Mouse (Mus musculus) activated CD4-positive, CD25-positive, alpha-beta regulatory T cell, adult 4 months (primary cell): ENCODE measurements around the gene Rundc3a. TPM values are rescaled to one million over a fixed set of nuclear protein-coding genes. Genes with fewer than 3 reads are reported as not detected.
"Not testable (repeated sequence)": the region's sequence is repeated elsewhere in the genome, so short reads cannot be mapped to it uniquely, and the experiment has no call there.

ENCODE experiments used
- ATAC-seq: one replicate; pipeline ENCODE4 v1.8.0; 2017
- polyA plus RNA-seq, 2 experiments: library from polyadenylated mRNA; unstranded; fragments of 100-300 nt; shearing (Covaris generic); gene quantifications; one replicate each; pipeline ENCODE4 v1.2.1; 2017

Rundc3a gene
- polyA plus RNA-seq = 1 to 10 TPM; 2.4 TPM

DNA sequence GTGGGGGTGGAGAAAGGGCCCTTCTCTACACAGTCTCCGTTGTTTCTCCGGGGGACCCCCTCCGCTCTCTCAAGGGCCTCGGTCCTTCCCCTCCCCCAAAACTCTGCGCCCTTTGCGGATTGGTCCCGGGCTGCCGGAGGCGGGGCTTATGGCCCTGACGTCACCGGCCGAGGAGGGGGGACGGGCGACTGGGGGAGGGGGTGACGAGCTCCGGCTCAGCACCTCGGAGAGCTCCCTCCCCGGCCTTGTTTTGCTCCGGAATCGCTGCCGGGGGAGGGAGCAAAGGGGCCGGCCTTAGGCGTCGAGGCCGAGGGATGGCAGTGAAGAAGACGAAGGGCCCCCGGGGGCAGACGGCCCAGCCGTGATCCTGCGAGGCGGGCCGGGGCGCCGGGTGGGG is at the start of gene Rundc3a:
Gene Rundc3a, plus strand, starts transcription at position 166 of the 397 bp plus-strand sequence.
- ATAC-seq = peak; percentile 32

DNA sequence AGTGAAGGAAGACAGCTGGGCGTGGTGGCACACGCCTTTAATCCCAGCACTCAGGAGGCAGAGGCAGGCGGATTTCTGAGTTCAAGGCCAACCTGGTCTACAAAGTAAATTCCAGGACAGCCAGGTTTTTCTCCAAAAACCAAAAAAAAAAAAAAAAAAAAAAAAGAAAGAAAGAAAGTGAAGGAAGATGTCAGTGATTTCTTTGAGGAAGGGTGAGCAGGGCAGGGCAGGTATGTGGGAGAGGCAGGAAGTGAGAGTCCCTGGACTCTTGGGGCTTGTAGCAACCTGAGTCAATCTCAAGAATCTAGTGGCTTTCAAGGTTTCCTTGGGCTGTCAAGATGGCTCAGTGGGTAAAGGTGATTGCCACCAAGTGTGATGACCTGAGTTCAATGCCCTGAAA is 48.7 kb upstream of the Rundc3a start:
- no peak for ATAC-seq

- ATAC-seq = no peak
These were observed 46.3 kb upstream of the Rundc3a start for GRCm38 (mm10) chr11:102346926-102347325.

DNA sequence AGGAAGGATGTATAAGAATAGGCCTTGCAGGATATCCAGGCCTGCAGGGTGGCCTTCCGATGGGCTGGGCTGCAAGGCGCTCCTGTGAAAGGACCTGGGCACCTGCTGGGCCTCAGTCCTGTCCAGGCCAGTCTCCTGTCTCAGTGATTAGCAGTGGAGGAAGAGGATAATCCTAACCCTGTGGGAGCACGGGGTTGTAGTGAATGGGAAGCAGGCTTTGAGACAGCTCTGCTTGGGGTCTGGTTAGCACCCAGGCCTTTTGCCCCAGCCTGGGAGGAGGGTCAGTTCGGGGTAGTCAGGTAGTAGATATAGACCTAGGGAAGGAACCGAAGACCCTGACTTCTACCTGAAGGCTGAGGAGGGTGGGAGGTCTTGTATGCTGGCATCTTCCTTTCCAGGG is 45.5 kb upstream of the Rundc3a start:
- ATAC-seq = no peak

DNA sequence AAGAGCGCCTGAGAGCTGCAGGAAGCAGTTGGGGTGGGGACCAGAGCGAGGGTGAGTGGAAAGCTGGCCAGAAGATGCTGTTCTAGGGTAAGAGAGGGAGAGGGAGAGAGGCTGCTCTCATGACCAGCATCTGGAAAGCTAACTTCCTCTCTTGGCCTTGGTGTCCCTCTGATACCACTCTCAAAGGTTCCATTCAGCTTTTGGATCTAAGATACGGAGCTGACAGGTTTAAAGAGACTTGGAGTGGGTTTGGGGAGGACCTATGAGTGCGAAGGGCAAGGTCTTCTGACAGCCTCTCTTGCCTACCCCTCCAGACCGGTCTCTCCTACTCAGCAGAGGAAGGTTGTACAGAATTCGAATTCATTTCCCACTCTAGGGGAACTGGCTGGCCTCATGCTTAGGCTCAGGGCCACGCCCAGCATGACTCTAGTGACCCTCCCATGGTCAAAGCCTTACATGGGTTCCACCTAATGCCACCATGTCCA is 45.1 kb upstream of the Rundc3a start:
- no peak for ATAC-seq

DNA sequence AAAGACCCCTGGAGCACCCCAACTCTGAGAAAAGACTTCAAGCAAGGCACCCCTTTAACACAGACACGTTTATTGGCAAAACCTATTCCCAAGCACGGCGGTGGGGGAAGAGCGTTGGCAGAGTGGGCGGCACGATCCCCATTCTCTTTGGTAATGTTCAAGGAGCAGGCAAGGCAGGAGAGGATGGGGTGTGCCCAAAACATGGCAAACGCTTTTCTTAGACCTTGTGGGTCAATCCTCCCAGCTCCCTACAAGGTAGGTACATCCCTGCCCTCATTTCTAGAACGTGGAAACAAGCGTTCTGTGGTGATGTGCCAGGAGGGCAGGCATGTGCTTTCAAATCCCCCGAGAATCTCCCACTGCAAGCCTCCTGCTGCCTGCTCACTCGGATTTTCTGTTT is 44.4 kb upstream of the Rundc3a start:
- no peak for ATAC-seq

DNA sequence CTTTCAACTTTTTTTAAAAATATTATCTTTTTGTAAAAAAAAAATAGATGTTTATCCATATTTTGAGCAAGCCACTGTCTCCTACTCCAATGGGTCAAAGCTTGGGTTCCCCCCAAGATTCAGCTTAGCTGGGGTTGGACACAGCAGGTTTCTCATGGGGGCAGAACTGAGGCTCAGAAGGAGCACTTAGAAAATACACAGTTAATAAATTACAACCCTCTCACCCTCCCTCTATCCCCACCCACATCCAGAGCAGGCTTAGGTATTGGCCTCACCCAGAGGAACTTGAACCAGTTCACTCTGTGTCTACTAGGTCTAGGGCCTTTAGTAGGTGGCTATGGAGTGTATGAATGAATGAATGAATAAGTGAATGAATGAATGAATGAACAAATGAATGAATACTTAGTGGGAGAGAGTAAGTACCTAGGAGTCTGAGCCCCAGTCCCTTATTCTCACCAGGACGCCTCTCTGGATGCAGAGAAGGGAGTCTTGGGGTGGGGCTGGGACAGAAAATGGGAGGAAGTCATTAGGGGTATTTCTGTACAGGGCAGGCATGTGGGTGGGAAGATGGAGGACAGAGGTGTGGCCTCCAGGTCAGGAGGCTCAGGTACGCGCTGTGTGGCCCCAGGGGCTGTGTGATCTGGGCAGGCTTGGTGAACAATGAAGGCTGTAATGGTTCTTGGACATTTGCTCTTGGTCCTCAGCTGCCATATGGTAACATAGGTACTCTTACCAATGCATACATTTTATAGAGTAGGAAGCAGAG is 43.8 kb upstream of the Rundc3a start:
- ATAC-seq = no peak

GRCm38 (mm10) chr11:102350416-102350815 is 42.8 kb upstream of the Rundc3a start:
- ATAC-seq = no peak

- no peak for ATAC-seq
These were observed 42.2 kb upstream of the Rundc3a start for GRCm38 (mm10) chr11:102350981-102351523.

- ATAC-seq = no peak
These were observed 40.8 kb upstream of the Rundc3a start for GRCm38 (mm10) chr11:102352378-102352777.

DNA sequence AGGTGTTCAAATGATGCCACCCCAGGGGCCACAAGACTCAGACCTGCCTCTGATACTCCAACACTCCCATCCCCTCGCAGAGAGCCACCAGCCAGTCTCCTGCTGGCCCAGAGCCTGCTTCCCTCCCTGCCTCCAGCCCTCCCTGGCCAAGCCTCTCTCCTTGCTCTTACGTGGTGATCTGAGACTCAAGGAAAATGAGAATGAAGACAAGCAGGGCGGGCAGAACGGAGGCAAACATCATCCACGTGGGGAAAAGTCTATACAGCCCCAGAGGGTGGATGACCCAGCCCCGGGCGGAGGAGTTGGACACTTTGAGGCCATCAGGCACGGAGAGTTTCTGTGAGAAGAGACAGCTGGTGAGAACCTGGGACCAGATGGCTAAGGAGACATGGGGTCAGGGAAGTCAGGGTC is 40.2 kb upstream of the Rundc3a start:
- no peak for ATAC-seq

DNA sequence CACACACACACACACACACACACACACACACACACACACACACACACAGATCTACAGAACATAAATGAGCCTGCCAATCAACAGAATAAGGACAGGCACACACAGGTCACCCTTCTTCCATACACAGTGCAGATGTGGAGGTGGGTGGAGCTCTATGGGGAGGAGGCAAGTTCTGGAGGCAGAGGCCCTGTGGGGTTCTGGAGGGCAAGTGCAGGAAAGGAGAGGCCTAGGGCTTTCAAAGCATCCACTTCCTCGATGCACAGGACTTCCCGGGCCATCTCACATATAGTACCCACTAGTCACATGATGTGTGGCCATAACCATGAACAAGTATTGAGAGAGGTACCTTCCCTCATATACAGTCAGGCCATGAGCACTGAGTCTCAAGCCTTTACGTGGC is 37.7 kb upstream of the Rundc3a start:
- no peak for ATAC-seq

DNA sequence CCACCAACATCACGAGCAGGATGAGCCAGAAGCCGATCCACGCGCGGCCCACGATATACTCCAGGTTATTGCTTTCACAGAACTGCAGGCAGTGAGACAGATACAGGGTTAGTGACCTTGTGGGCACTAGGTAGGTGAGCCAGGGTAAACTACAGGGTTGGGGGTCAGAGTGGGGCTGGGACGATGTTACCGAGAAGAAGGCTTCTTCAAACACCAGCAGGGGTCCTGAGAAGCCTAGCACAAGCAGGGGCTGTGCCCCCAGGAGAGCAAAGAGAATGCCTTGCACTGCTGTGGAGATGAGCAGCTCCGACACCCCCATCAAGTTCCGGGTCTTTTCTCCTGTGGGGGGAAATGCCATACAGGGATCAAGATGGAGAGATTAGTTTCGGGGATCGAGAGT is 37.0 kb upstream of the Rundc3a start:
- no peak for ATAC-seq

- ATAC-seq = no peak
These were observed 36.4 kb upstream of the Rundc3a start for GRCm38 (mm10) chr11:102356636-102357350.

DNA sequence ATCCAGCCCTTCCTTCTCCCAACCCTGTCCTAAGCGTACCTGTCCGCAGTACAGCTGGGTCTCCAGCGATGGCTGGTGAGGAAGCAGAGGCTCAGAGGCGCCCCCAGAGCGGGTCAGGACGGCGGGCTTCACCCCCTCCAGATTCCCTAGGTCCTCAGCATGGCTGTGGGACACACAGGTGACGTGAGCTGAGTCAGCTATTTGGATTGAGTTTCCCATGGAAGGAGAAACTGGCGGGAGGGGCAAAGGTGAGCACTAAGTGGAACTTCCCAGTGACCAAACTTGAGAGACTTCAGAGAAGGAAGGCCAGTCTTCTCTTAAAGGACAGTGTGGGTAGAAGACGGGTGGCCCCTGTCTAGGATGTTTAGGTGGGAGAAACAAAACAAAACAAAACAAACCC is 34.8 kb upstream of the Rundc3a start:
- no peak for ATAC-seq

GRCm38 (mm10) chr11:102361776-102362495 is 31.3 kb upstream of the Rundc3a start:
- ATAC-seq = no peak

DNA sequence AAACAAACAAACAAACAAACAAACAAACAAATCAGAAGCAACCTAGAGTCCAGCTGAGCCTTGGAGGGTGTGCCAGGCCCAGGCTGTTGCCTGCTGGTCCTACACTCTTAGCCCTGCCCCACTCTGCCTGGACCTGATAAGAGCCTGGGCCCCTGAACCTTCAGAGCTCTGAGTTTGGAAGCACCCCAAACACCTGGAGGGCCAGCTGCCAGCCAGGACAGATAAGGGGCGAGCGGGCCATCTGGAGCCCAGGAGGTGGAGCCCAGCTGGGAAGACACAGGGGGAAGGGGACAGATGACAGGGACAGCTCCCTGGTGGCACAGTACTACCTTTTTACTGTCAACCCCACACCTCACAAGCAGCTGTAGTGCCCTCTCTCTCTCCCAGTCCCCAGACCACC is 29.6 kb upstream of the Rundc3a start:
- ATAC-seq = no peak

- ATAC-seq = no peak
These were observed 28.4 kb upstream of the Rundc3a start for GRCm38 (mm10) chr11:102364570-102365371.

DNA sequence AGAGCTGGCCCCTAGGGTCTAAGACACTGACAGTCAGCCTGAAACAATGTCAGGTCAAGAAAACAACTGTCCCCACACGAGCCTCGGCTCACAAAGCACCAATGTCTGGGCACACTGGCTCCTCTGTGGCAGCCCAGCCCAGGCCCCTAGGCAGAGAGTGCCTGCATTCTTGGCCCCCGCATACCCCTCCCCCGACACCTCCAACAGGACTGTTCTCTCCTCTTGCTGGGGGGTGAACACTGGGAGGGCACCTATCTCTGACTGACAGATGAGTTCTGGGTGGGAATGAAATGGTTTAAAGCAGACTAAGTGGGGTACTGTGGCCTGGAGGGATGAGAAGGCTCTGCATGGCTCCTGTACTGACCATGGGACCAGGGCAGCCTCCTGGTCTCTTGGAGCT is 27.5 kb upstream of the Rundc3a start:
- ATAC-seq = no peak

DNA sequence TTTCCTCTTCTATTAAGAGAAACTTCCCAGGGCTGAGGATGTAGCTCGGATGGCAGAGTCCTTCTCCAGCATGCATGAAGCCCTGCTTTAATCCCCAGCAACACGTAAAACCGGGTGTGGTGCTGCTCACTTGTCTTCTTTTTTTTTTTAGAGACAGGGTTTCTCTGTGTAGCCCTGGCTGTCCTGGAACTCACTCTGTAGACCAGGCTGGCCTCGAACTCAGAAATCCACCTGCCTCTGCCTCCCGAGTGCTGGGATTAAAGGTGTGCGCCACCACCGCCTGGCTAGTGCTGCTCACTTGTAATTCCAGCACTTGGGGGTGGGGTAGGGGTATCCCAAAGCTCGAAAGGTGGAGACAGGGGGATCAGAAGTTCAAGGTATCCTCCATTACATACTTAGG is 27.1 kb upstream of the Rundc3a start, which contains the start of gene Slc4a1:
Gene Slc4a1, minus strand, starts transcription at position 101 of the 400 bp plus-strand sequence.
- ATAC-seq = not testable (repeated sequence)

DNA sequence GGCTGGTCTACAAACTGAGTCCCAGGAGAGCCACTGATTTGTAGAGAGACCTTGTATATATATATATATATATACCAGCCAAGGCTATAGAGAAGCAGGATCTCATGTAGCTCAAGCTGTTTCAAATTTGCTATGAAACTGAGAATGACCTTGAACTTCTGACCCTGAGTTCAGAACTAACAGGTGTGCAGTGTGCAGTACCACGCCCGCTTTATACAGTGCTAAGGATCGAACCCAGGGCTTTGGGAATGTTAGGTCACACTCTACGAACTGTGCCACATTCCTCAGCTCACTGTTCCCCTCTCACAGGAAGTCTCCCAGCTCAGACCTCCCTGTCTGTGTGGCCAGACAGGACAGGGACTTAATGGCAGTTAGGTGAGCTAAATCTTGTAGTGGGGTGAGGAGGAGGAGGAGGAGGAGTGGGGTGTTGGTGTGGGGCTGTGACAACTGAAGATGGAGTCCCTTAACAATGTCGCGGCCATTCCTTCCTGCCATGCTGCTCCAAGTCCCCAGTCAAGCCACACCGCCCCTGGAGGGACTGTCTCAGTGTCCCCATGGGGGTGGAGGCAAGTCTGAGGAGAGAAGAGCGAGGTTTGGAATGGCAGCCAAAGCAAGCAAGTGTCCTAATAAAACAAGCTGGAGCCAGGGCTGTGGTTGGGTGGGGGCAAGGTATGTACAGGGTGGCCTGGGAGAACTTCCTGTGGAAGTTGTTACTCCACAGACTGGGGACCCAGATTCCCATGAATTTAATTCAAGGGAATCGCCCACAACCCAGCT is 25.5 kb upstream of the Rundc3a start:
- ATAC-seq = no peak
